Mouse (Mus musculus) mature B cell (primary cell): Measurements from ENCODE around the gene Zfyve19.

Experiments used
- in situ Hi-C: fragments of 300-500 bp; cut with MboI; formaldehyde crosslinking; loops from 2 replicates; pipeline ENCODE4 v1.14.3; 2019

Gene Zfyve19

DNA sequence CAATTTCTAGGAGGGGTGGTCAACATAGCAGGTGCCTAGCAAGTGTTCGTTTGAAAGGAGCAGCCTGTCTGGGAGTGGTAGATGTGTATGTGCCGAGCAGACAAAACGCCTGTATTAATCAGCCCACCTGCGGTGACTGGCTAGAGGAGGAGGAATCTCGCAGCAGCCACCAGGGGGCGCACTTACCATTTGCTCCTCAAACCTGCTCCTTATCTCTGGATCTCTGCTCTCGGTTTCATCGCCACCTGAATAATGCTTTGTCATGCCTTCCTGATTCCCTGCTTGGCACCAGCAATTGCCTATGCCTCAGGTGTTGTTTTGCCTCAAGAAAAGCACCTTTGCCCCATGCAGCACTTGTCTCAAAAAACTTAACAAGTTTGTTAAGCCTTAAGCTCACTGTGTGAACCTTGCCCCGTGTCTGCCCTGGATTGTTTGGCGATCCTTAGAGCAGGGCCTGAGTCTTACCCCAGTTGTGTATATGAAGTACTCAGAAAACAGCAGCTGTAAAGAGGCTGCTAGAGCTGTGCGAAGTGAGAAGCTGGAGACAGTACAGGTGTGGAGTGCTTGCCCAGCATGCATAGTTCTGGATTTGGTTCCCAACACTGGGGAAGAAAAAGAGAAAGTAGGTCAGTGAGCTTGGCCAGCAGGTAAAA is 42.5 kb downstream of the Zfyve19 start:
- in situ Hi-C loops, result no loop called here

DNA sequence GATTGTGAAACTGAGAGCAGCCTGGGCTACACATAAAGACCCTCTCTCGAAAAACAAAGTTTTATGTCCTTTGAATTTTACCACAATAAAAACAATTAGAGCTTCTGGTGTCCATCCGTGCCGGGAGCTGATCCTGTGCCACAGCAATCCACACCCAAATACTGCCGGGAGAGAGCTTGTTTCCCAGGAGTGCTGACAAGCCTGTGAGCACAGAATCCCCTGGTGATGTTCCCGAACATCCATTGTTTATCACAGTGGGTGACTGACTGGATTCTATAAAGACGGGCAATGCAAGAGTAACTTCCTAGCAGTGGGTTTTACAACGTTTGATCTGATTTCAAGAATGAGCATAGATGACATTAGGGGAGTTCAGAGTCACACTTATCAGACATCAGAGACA is 46.6 kb downstream of the Zfyve19 start:
- in situ Hi-C loops, result no loop called here

DNA sequence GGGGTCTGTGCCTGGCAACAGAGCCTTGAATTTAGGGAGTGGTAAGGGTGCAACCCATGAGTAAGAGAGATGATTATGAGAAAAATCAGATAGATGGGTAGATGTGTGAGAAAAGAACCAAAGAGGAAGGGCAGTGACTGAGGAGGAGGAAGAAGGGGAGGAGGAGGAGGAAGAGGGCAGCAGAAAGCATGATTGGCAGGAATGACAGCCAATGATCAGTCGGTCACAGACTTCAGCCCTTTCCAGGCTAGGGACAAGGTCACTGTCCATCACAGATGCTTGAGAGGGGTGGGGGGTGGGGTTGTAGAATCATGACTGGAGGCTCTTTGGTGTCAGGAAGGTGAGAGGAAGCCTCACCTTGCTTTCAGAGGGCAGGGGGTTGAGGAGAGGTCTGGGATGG is 52.1 kb downstream of the Zfyve19 start:
- in situ Hi-C loops, result no loop called here

DNA sequence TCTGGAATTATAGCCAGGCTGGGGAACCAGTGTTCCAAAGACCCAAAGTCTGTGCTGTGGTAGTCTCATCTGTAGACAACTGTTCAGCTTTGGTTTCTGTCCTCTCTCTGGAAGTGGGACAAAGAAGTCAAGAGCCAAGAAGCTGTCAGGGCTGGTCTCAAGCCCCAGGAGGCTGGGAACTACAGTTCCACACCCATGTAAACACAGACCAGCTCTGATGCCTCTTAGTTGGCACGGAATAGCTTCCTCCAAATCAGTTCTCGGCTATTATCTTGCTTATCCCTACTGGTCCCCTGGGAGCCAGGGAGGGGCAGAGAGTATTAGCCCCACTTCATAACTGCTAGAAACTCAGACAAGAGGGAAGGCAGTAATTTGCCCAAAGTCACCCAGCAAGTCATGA is 52.9 kb downstream of the Zfyve19 start:
- in situ Hi-C loops, result no loop called here

DNA sequence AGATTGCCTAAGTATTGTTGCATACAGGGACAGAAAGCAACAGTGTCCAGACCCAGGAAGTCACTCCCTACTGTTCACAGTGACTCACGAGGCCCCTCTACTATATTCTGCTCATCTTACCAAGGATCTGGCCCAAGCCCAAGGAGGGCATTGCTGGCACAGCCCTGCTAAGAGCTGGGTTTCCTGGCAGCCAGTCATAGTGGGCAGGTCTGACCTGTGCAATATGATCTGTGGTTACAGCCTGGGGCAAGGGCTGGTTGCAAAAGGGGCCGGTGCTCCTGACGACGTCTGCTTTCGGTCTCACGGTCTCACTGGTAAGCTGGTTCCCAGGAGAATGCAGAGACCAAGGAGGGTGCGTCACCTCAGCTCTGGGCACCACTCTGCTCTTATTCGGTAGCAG is 54.6 kb downstream of the Zfyve19 start:
- in situ Hi-C loops, result no loop called here

DNA sequence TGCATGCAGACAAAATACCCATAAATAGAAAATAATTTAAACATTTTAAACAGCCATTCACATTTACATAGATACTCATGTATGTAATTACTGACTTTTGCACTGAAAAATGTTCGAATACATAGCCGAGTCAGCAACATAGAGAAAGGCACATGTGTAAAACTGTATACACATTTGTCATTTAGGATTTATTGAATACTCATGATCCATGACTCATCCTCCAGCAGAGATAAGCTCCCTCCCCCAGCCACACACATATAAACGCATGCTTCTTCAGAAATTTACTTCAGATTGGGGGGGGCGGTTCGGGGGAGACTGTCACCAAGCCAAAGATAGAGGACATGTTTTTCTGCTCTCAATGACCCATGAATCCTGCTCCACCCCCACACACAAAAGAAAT is 55.4 kb downstream of the Zfyve19 start:
- in situ Hi-C loops, result no loop called here
